Mouse (Mus musculus) thymus, postnatal 14 days (tissue): ENCODE measurements around the gene Trappc3l.
"Not testable (repeated sequence)": the region's sequence is repeated elsewhere in the genome, so short reads cannot be mapped to it uniquely, and the experiment has no call there.

Experiments
- DNase-seq: peaks from one replicate; pipeline ENCODE4 v3.0.0; 2021

The Trappc3l gene

GRCm38 (mm10) chr10:34037401-34037800 lies at the start of gene Trappc3l:
Gene Trappc3l, plus strand, starts transcription at chr10:34037597.
- no peak for DNase-seq

- DNase-seq, result not testable (repeated sequence)
Measured at GRCm38 (mm10) chr10:33996686-33997085, 40.7 kb upstream of the Trappc3l start.

GRCm38 (mm10) chr10:33998397-33998796 lies 39.0 kb upstream of the Trappc3l start:
- DNase-seq, result no peak

GRCm38 (mm10) chr10:34012581-34012980 lies 24.8 kb upstream of the Trappc3l start:
- no peak for DNase-seq

- no peak for DNase-seq
Measured at GRCm38 (mm10) chr10:34013241-34013640, 24.2 kb upstream of the Trappc3l start.

- DNase-seq, result peak; percentile 16
Measured at GRCm38 (mm10) chr10:34018746-34019301, 18.6 kb upstream of the Trappc3l start.

- peak; percentile 96 for DNase-seq
Measured at GRCm38 (mm10) chr10:34019302-34020075, 17.9 kb upstream of the Trappc3l start, which contains the start of gene Rwdd1. Gene Rwdd1, minus strand, starts transcription at chr10:34019624.

GRCm38 (mm10) chr10:34030322-34030721 lies 7.1 kb upstream of the Trappc3l start:
- DNase-seq, result no peak

- peak; percentile 80 for DNase-seq
Measured at GRCm38 (mm10) chr10:34033630-34034305, 3.6 kb upstream of the Trappc3l start.

GRCm38 (mm10) chr10:34036587-34036986 lies 810 bp upstream of the Trappc3l start:
- no peak for DNase-seq

GRCm38 (mm10) chr10:34044210-34044609 lies 6.8 kb downstream of the Trappc3l start, which contains the start of gene Calhm4:
Gene Calhm4, minus strand, starts transcription at chr10:34044310.
- DNase-seq, result no peak

- DNase-seq, result no peak
Measured at GRCm38 (mm10) chr10:34053987-34054386, 16.6 kb downstream of the Trappc3l start.

- DNase-seq, result no peak
Measured at GRCm38 (mm10) chr10:34066591-34066990, 29.2 kb downstream of the Trappc3l start.

- DNase-seq, result no peak
Measured at GRCm38 (mm10) chr10:34069606-34070005, 32.2 kb downstream of the Trappc3l start.

GRCm38 (mm10) chr10:34070999-34071492 lies 33.6 kb downstream of the Trappc3l start:
- DNase-seq, result no peak

GRCm38 (mm10) chr10:34071650-34072049 lies 34.3 kb downstream of the Trappc3l start:
- no peak for DNase-seq

- DNase-seq, result no peak
Measured at GRCm38 (mm10) chr10:34074522-34075200, 37.3 kb downstream of the Trappc3l start.

GRCm38 (mm10) chr10:34086514-34086913 lies 49.1 kb downstream of the Trappc3l start:
- DNase-seq, result no peak

GRCm38 (mm10) chr10:34088515-34088914 lies 51.1 kb downstream of the Trappc3l start:
- no peak for DNase-seq

- no peak for DNase-seq
Measured at GRCm38 (mm10) chr10:34089517-34089916, 52.1 kb downstream of the Trappc3l start.

- no peak for DNase-seq
Measured at GRCm38 (mm10) chr10:34090481-34090880, 53.1 kb downstream of the Trappc3l start.

- no peak for DNase-seq
Measured at GRCm38 (mm10) chr10:34091888-34092287, 54.5 kb downstream of the Trappc3l start.

- no peak for DNase-seq
Measured at GRCm38 (mm10) chr10:34095147-34095546, 57.8 kb downstream of the Trappc3l start.
